Mouse (Mus musculus): Measurements from ENCODE around the gene Ppil1.

- TF ChIP-seq CTCF (IDR thresholded peaks at IDR 0.05; ENCODE audit: low read depth, low read length) = no peak
- no peak for TF ChIP-seq TAL1 (conservative IDR thresholded peaks at IDR 0.05; ENCODE audit: low read depth, low read length)
- TF ChIP-seq GATA1 (IDR thresholded peaks at IDR 0.05; ENCODE audit: borderline replicate concordance, low read length) = no peak
- TF ChIP-seq GATA2 (IDR thresholded peaks at IDR 0.05; ENCODE audit: borderline replicate concordance, low read depth, low read length) = no peak
These were observed 774 bp upstream of the Ppil1 start for GRCm38 (mm10) chr17:29264760-29265159.

Measured in G1E (cell line).